Comparison of ENCODE assay signal across 1 mouse cellular context in the genomic region with DNA sequence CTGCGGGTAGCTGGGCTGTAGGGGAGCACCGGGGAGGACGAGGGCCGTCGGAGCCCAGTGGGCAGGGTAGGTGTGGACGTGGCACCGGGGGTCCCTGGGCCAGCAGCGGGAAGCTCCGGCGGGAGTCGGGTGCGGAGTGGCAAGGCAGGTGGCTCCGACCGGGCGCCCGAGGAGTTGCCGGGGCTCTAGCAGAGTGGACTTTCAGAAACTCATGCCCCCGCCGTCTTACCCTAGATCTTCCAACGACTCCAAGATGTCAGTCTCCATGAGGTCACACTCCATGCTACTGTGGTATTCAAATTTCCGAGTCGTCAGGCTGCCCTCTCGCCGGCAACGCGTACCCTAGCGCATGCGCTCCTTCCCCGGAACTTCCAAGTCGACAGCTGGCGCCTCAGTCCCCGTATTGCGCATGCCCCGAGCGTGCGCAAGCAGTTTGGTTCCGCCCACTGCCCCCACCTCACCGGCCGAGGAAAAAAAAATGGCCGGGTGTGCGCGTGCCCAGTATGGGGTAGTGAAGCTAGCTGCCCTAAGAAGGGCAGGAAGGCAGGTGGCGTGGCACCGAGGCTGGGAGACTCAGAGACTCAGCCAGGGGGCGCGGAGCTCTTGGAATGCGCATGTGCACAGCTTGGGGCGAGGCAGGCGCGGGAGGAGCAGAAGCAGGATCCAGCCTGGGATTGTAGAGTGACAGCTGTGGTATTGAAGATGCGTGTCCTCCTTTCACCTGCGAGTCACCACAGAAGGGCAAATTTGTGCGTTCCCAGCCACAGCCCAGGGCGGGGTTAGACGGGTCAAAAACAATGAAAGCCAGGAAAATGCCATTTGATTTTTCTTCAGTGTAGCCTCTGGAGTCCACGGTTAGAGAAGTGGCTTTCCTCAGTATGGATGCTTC.
TF ChIP-seq lines count a peak whose summit lies in the region.

A gene (minus strand): TSS at position 435 of the 889 bp plus-strand sequence.

TF ChIP-seq in MEL, 35 proteins besides CTCF, POLR2A, EP300 and RAD21 (continued from another document):
- TF ChIP-seq SIN3A (IDR thresholded peaks at IDR 0.05; ENCODE audit: low read length): peak; percentile 72; the same call in 1 of the 2 replicates
- TF ChIP-seq ZNF384 (IDR thresholded peaks at IDR 0.05; ENCODE audit: low read depth, low read length): peak; percentile 92
- peak; percentile 81 for TF ChIP-seq MYC (IDR thresholded peaks at IDR 0.05; ENCODE audit: low read depth, low read length)
- TF ChIP-seq KAT2A (conservative IDR thresholded peaks at IDR 0.05; ENCODE audit: low read depth, low read length): peak; percentile 73; the same call in 1 of the 2 replicates
- no peak for TF ChIP-seq GATA1 (IDR thresholded peaks at IDR 0.05; ENCODE audit: low read depth, low read length)
- TF ChIP-seq POLR2AphosphoS2 (IDR thresholded peaks at IDR 0.05; ENCODE audit: low read length): peak; percentile 71; the same call in 1 of the 2 replicates
- TF ChIP-seq MYB (IDR thresholded peaks at IDR 0.05; ENCODE audit: low read depth, low read length): no peak
- TF ChIP-seq CHD2 (IDR thresholded peaks at IDR 0.05; ENCODE audit: low read length): no peak
- no peak for TF ChIP-seq GABPA (IDR thresholded peaks at IDR 0.05; ENCODE audit: low read depth, low read length)
- TF ChIP-seq BHLHE40 (IDR thresholded peaks at IDR 0.05; ENCODE audit: borderline replicate concordance, low read depth, low read length): no peak
- no peak for TF ChIP-seq MEF2A (IDR thresholded peaks at IDR 0.05; ENCODE audit: extremely low read depth, insufficient replicate concordance, low read depth, low read length, poor library complexity, severe bottlenecking)
- TF ChIP-seq NELFE (IDR thresholded peaks at IDR 0.05; ENCODE audit: low read depth, low read length): peak; percentile 89
- no peak for TF ChIP-seq JUND (IDR thresholded peaks at IDR 0.05; ENCODE audit: low read depth, low read length)
- TF ChIP-seq ZKSCAN1 (IDR thresholded peaks at IDR 0.05; ENCODE audit: low read depth, low read length): no peak
- 0 out of 2 replicates have a peak, but pooled peaks have one; percentile 28 for TF ChIP-seq TBP (IDR thresholded peaks at IDR 0.05; ENCODE audit: low read depth, low read length)
- TF ChIP-seq ELF1 (IDR thresholded peaks at IDR 0.05; ENCODE audit: low read depth, low read length): peak; percentile 91
